Mouse (Mus musculus) CD8-positive naive resting alpha-beta T cell, adult 57 days (primary cell): ENCODE measurements around the gene Wdr41. TPM values are rescaled to one million over a fixed set of nuclear protein-coding genes. Genes with fewer than 3 reads are reported as not detected.

ENCODE experiments used
- total RNA-seq: library from RNA; stranded (reverse); gene quantifications from one replicate; pipeline ENCODE4 v1.2.4, GENCODE M21; 2023

The Wdr41 gene
- total RNA-seq, result 10.8 TPM

DNA sequence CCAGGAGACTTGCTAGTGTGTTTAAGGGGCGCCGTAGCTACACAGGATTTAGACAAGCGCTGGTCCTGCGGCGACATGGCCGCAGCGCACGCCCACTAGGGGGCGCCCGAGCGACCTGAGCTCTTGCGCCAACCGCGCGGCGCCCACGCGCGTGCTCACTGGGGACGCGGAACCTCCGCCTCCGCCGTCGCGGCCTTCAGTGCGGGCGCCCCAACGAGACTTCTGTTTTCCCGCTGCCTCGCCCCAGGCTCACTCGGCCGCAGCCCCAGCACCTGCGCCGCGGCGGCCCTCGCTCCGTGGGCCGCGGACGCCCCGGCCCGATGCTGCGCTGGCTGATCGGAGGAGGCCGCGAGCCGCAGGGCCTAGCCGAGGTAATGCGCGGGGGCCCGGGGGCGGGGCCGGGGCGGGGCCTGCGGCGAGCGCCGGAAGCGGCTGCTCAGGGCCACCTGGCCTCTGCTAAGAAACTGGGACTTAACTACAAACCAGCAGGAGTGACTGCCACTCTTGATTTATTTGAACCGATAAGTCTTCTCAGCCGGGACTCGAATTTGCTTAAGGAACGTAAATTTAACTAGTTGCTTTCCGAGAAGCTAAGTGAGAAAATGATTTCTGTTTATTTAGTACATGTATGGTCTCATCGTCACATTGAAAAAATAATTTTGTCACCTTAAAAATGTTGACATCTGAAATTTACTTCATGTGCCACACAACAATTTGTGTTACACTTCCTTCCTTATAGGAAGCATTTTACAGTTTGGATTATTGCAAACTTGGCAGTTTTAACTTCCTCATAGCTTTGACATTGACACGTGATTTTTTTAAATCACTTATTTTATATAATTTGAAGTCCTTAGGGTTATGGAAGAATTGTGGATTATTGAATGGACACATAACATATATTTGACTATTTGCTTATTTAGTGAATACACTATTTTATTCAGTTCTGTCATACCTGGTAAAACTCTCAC is at the start of gene Wdr41:
Wdr41 (plus strand) TSS at position 126 of the 968 bp plus-strand sequence.

Other genes starting within 250 kb of the Wdr41 start
- 126 TPM for gene Tbca, start 187.4 kb upstream of the Wdr41 start, total RNA-seq
- gene Otp, start 100.7 kb upstream of the Wdr41 start, total RNA-seq, result not detected